Mouse (Mus musculus): ENCODE measurements around the gene Ptafr.

Gene Ptafr

GRCm38 (mm10) chr4:132618850-132619375 is 55.0 kb downstream of the Ptafr start:
- DNase-seq (ENCODE audit: low spot score) = no peak

GRCm38 (mm10) chr4:132620134-132620533 is 56.3 kb downstream of the Ptafr start:
- DNase-seq (ENCODE audit: low spot score) = no peak

GRCm38 (mm10) chr4:132621287-132622068 is 57.6 kb downstream of the Ptafr start:
- no peak for DNase-seq (ENCODE audit: low spot score)

- no peak for DNase-seq (ENCODE audit: low spot score)
These were observed 60.3 kb downstream of the Ptafr start for GRCm38 (mm10) chr4:132624034-132624657.

- DNase-seq (ENCODE audit: low spot score) = no peak
These were observed 65.0 kb downstream of the Ptafr start for GRCm38 (mm10) chr4:132628830-132629229.
